Mouse (Mus musculus) telencephalon, adult 2 months (tissue): ENCODE results near the gene Abcc2.

Source experiments
- DNase-seq: peaks from one replicate; pipeline ENCODE4 v3.0.0-alpha.2; 2011; ENCODE audit warnings: low read depth, low spot score

The Abcc2 gene

GRCm38 (mm10) chr19:43851996-43852630 lies 70.1 kb downstream of the Abcc2 start:
- no peak for DNase-seq

GRCm38 (mm10) chr19:43852837-43853545 lies 71.0 kb downstream of the Abcc2 start:
- no peak for DNase-seq

GRCm38 (mm10) chr19:43857347-43857746 lies 75.4 kb downstream of the Abcc2 start:
- no peak for DNase-seq

- no peak for DNase-seq
Observed at GRCm38 (mm10) chr19:43870418-43870817, 88.4 kb downstream of the Abcc2 start.

GRCm38 (mm10) chr19:43874351-43874750 lies 92.4 kb downstream of the Abcc2 start:
- no peak for DNase-seq

GRCm38 (mm10) chr19:43875996-43876395 lies 94.0 kb downstream of the Abcc2 start:
- DNase-seq: no peak

- DNase-seq: no peak
Observed at GRCm38 (mm10) chr19:43877364-43877763, 95.4 kb downstream of the Abcc2 start.

- DNase-seq: no peak
Observed at GRCm38 (mm10) chr19:43878111-43879092, 96.4 kb downstream of the Abcc2 start.

- no peak for DNase-seq
Observed at GRCm38 (mm10) chr19:43879401-43880212, 97.6 kb downstream of the Abcc2 start.

- no peak for DNase-seq
Observed at GRCm38 (mm10) chr19:43880420-43880819, 98.4 kb downstream of the Abcc2 start.

- no peak for DNase-seq
Observed at GRCm38 (mm10) chr19:43881615-43882014, 99.6 kb downstream of the Abcc2 start.

GRCm38 (mm10) chr19:43882895-43883573 lies 101.0 kb downstream of the Abcc2 start:
- no peak for DNase-seq

GRCm38 (mm10) chr19:43884668-43885498 lies 102.9 kb downstream of the Abcc2 start:
- DNase-seq: no peak

- DNase-seq: no peak
Observed at GRCm38 (mm10) chr19:43886371-43887099, 104.5 kb downstream of the Abcc2 start.

- DNase-seq: no peak
Observed at GRCm38 (mm10) chr19:43887242-43887641, 105.2 kb downstream of the Abcc2 start.

GRCm38 (mm10) chr19:43887725-43888124 lies 105.7 kb downstream of the Abcc2 start:
- DNase-seq: no peak
